Mouse (Mus musculus): ENCODE data around the gene Fam107b.

Fam107b gene

DNA sequence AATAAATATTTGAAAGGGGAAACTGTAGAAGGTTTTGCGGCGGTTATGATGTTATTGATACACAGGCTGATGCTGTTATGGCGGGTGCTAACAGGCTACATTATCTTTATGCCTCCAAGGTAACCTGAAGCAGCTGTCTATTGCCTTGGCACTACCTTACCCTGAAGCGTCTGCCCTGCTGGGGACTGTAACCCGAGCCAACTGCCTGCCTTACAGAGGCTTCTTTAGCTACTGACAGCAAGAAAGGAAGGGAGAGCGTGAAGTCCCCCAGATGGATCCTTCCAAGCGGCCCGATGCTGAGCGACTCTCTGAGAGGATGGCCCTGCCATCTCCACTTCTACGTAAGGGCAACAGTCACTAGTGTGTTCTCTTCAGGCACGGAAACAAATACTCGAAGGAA is at the start of gene Fam107b:
TSS of gene Fam107b (plus strand) at position 303 of the 400 bp plus-strand sequence.
- no peak for DNase-seq

- DNase-seq, result no peak
These were observed 47.7 kb upstream of the Fam107b start for GRCm38 (mm10) chr2:3522558-3522957.

DNA sequence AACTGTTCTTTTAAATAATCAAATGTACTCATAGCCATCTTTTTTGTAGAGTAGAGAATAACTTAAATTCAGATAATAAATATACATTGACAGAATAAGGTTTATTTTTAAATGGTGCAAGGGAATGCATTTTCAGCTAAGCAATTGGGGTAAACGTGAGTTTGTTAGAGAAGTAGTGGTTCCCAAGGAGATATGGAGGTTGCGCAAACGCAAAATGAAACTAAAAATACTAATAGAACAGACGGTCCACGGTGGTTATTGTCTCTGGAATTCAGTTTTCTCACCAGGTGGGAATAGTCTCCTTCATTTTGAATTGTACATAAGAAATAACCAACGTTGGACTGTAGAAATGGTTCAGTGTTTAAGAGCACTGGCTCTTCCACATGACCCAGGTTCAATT is 44.0 kb upstream of the Fam107b start:
- no peak for DNase-seq

GRCm38 (mm10) chr2:3541307-3542079 is 28.8 kb upstream of the Fam107b start:
- DNase-seq, result no peak

DNA sequence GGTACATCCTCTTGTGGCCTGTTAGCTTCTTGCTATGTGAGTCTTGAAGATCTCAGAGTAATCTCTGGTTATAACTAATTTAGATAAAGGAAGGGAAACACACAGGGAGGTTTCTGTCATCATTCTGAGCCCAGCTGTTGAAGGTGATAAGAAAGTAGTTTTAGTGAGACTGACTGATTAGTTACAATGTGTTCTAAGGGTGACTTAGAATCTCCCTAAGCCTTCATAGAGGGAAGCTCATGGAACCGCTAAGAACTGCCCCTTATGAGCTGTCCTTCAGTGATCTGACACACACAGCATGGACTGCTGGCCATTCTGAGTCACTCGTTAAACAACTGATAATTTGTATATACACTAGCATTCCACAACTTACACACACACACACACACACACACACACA is 24.2 kb upstream of the Fam107b start:
- DNase-seq, result no peak

- DNase-seq, result peak; percentile 58 to 77
These were observed 23.7 kb upstream of the Fam107b start for GRCm38 (mm10) chr2:3546588-3546987.

DNA sequence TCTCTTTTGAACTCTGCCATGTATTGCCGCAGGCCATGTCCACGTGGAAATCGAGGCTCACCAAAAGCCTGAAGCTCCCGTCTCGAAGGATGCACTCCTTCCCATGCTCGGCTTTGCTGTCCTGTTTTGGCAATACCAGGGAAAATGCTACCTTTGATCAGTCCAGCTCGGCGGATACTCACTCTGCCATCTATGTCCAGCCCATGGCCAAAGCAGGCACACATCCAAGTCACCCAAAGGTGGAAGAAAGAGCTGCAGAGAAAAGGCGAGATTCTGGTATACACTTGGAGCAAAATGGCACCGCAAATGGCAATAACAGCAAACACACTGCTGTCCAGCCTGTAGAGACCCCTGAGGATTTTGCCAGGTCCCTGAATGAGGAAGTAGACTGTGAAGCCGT is 318 bp downstream of the Fam107b start:
- peak in 1 of 2 experiments; percentile 42 for DNase-seq

DNA sequence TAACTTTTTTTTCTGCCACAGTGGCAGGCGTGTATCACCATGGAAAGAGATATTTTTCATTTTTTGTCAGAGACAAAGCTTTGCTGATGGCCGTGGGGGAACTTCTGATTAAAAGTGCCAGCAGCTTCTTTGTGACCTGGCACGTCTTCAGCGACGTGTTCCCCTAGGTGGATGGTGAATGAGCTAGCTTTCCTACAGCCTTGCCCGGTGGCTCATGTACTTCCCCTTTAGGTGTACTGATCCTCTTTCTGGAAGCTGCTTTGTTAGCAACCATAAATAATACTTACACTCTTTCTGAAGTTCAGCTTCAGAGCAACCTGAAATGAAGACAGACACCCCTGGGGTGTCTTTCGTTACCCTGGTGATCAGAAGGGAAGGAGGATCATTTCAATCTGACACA is 3.6 kb downstream of the Fam107b start:
- DNase-seq, result no peak

DNA sequence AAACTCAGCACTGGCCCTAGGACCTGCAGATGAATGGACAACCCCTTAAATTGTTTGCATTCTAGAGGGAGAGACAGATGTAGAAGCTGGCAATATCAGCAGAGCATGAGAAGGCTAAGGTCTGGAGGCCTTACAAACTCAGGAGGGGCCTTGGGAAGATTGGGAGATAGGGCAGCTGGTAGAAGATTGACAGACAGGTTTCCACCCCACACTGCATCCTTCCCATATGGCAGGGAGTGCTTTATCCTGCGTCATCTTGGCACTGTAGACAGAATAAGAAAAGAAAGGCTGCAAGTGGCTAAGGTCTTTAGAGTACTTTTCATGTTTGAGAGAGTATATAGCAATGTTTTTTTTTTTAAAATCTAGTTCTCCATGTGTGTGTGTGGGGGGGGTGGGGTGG is 4.9 kb downstream of the Fam107b start:
- DNase-seq, result no peak

GRCm38 (mm10) chr2:3576346-3576745 is 6.1 kb downstream of the Fam107b start:
- DNase-seq, result peak; percentile 8 to 11

DNA sequence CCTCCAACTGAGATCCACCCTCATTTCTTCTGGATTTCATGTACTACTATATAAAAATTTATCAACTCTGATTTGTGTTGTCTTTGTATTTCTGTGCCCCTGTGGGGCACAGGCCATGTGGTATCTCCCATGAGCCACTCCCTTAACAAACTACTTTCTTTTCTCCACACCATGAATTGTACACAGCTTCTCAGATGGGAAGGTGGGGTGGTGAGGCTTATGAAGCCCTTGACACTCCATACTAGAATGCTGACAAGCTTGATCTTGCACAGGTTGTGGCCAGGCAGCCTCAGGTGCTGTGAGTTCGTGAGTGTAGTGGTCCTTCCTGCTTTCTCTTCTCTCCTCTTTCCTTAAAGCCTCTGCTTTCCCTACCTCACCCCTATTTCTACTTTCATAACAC is 6.9 kb downstream of the Fam107b start:
- DNase-seq, result no peak

DNA sequence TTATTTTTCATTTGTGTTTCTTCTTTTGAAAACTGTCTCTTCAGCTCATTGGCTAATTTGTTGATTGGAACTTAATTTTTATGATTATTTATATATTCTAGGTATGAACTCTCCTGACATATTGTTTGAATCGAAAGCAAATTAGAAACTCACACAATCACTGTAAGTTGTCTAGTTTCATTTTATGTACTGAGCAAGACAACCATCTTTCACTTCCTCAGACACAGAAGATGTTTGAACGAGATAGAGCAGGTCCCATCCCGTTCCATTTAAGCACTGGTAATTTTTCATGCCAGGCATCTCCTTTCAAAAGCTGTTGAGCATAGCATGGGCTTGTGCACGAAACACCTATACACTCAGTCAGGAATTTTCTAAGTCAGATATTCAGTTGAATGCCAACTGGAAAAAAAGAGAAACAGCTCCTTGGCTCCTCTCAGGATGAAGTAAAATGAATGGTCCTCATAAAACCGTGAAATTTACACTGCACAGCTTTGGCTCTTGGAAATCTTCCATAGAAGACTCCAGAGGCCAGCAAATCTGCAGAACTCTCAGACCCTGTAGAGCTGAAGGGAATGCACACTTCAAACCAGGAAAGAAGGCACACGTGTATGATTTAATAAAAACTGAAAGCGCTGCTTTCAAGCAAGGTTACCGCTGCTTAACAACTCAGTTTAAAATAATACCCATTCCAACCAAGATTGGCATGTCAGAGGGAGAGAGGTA is 8.1 kb downstream of the Fam107b start:
- no peak for DNase-seq

DNA sequence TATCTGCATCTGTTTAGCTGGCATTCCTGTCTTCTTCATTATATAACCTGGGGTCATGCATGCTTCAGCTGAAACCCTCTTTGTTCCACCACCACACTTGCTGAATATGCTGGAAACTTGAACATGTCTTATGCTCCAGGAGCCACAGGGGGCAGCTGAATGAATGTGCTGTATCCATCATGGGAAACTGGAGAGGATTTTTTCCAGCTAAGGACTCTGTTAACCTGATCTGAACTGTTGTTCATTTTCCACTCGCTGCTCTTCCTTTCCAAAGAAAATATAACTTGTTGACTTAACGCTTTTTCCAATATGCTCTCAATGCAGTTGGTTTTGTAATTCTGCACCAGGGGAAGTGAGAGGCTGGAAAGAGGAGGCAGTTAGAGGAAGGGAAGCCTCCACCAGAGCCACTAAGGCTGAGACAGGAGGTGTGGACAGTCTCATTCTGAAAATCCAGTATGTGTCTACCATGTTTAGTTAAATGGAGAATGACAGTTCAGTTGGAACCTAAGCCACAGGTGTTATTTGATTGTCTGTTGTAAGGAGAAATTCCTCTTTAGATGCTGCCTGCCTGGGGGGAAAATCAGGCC is 9.1 kb downstream of the Fam107b start:
- peak; percentile 4 to 16 for DNase-seq

DNA sequence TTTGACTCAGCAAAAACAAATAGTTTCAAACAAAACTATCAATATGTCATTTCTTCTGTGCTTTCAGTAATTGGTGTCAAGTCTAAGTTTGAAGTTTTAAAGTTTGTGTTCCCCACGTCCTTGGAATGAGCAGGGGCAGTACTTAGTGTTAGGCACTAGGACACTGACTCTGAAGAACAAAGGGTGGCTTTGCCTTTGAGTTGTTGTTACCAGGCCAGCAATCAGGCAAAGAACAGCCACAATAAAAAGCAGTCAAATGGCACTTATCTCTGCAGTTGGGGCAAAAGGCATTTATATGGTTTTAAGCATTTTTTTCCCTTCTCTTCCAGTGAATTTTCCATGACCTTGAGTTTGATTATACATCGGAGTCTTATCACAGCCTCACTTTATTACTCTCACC is 12.5 kb downstream of the Fam107b start:
- DNase-seq, result no peak

GRCm38 (mm10) chr2:3585231-3585783 is 15.0 kb downstream of the Fam107b start:
- no peak for DNase-seq

- DNase-seq, result no peak
These were observed 20.0 kb downstream of the Fam107b start for GRCm38 (mm10) chr2:3590086-3590915.

DNA sequence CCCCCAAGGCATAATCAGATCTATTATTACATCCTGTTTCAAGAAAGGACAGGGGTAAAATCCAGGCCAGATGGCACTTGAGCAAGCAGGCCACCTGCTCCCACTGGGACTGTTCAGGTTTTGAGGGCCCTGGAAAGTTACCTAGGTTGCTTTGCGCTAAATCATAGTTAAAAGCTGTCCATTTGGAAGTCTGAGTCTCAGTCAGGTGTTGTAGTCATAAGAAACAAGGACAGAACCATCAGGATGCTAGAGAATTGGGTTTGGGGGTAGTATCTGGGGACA is 20.6 kb downstream of the Fam107b start:
- DNase-seq, result no peak

- DNase-seq, result no peak
These were observed 24.5 kb downstream of the Fam107b start for GRCm38 (mm10) chr2:3594663-3595318.

DNA sequence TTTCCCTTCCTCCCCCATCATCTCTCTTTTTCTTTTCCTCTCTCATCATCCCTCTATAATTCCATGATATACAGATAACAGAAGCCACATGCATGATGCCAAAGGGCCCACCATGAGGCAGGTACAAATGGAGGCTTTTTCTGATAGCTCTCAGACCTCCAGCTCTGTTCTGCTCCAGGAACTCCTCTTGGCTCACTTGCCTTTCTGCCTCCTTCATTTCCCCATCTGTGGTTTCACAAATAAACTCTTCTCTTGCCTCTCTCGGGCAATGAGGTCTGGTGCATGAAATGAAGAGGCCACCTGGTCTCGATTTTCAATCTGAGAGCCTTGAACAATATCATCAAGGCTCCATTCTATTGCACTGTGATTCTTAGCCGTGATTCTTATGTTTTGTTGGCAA is 30.1 kb downstream of the Fam107b start:
- no peak for DNase-seq

GRCm38 (mm10) chr2:3602599-3602998 is 32.3 kb downstream of the Fam107b start:
- no peak for DNase-seq

GRCm38 (mm10) chr2:3603181-3603580 is 32.9 kb downstream of the Fam107b start:
- DNase-seq, result no peak
